Mouse (Mus musculus): ENCODE data around the gene Gm10912. TPM values are rescaled to one million over a fixed set of nuclear protein-coding genes. Genes with fewer than 3 reads are reported as not detected.
"Not testable (repeated sequence)": the region's sequence is repeated elsewhere in the genome, so short reads cannot be mapped to it uniquely, and the experiment has no call there.

The Gm10912 gene
- polyA plus RNA-seq, 1 experiment from 2014 or later: not detected

GRCm38 (mm10) chr2:104096796-104097195, 31.2 kb downstream of the Gm10912 start:
- not testable (repeated sequence) for H3K4me3 ChIP-seq (ENCODE audit: low read depth, low read length); H3K9me3 ChIP-seq (replicated peaks; ENCODE audit: control insufficient read depth, low read length); DNase-seq (ENCODE audit: low spot score); H3K27me3 ChIP-seq (ENCODE audit: control insufficient read depth, insufficient read depth, low read length); H3K4me2 ChIP-seq (ENCODE audit: low read depth, low read length); H3K9ac ChIP-seq (replicated peaks; ENCODE audit: low read length); ATAC-seq (replicated peaks; ENCODE audit: insufficient number of reproducible peaks, low FRiP score, low TSS enrichment, low read depth); H3K36me3 ChIP-seq (replicated peaks; ENCODE audit: control insufficient read depth, insufficient read depth, low read depth, low read length); H3K4me1 ChIP-seq (ENCODE audit: control insufficient read depth, insufficient read depth, low read length); H3K27ac ChIP-seq (replicated peaks; ENCODE audit: low read depth, low read length)
- 76% methylated on average over 1 of the region's 1 CpGs for WGBS

- DNase-seq (ENCODE audit: low spot score); H3K27me3 ChIP-seq (ENCODE audit: control insufficient read depth, insufficient read depth, low read length); H3K36me3 ChIP-seq (replicated peaks; ENCODE audit: control insufficient read depth, insufficient read depth, low read depth, low read length); H3K9ac ChIP-seq (replicated peaks; ENCODE audit: low read length); H3K4me1 ChIP-seq (ENCODE audit: control insufficient read depth, insufficient read depth, low read length); H3K4me2 ChIP-seq (ENCODE audit: low read depth, low read length); H3K27ac ChIP-seq (replicated peaks; ENCODE audit: low read depth, low read length); H3K4me3 ChIP-seq (ENCODE audit: low read depth, low read length); ATAC-seq (replicated peaks; ENCODE audit: insufficient number of reproducible peaks, low FRiP score, low TSS enrichment, low read depth); H3K9me3 ChIP-seq (replicated peaks; ENCODE audit: control insufficient read depth, low read length): not testable (repeated sequence)
- 94% methylated on average over 4 of the region's 4 CpGs for WGBS
These were observed 31.8 kb downstream of the Gm10912 start for GRCm38 (mm10) chr2:104097396-104097795.

GRCm38 (mm10) chr2:104098529-104099230, 33.1 kb downstream of the Gm10912 start:
- Histone ChIP-seq H3K27ac (replicated peaks; ENCODE audit: low read depth, low read length) (no peak overlapping the region), H3K4me3 (ENCODE audit: low read depth, low read length) (no peak overlapping the region), H3K4me2 (ENCODE audit: low read depth, low read length) (no peak overlapping the region), H3K4me1 (ENCODE audit: control insufficient read depth, insufficient read depth, low read length) (no peaks in the 10 kb centered on the region), H3K27me3 (ENCODE audit: control insufficient read depth, insufficient read depth, low read length) (no peaks in the 10 kb centered on the region), H3K9me3 (replicated peaks; ENCODE audit: control insufficient read depth, low read length) (no peaks in the 10 kb centered on the region), H3K9ac (replicated peaks; ENCODE audit: low read length) (no peak overlapping the region), H3K36me3 (replicated peaks; ENCODE audit: control insufficient read depth, insufficient read depth, low read depth, low read length) (no peaks in the 10 kb centered on the region)
- DNase-seq (ENCODE audit: low spot score): no peak
- 44% methylated on average over 3 of the region's 3 CpGs for WGBS
- no peak for ATAC-seq (replicated peaks; ENCODE audit: insufficient number of reproducible peaks, low FRiP score, low TSS enrichment, low read depth)

GRCm38 (mm10) chr2:104099231-104099585, 33.6 kb downstream of the Gm10912 start:
- Histone ChIP-seq H3K36me3 (replicated peaks; ENCODE audit: control insufficient read depth, insufficient read depth, low read depth, low read length) (no peaks in the 10 kb centered on the region), H3K4me2 (ENCODE audit: low read depth, low read length) (no peak overlapping the region), H3K9me3 (replicated peaks; ENCODE audit: control insufficient read depth, low read length) (no peaks in the 10 kb centered on the region), H3K4me1 (ENCODE audit: control insufficient read depth, insufficient read depth, low read length) (no peaks in the 10 kb centered on the region), H3K9ac (replicated peaks; ENCODE audit: low read length) (no peak overlapping the region), H3K4me3 (ENCODE audit: low read depth, low read length) (no peak overlapping the region), H3K27ac (replicated peaks; ENCODE audit: low read depth, low read length) (no peak overlapping the region), H3K27me3 (ENCODE audit: control insufficient read depth, insufficient read depth, low read length) (no peaks in the 10 kb centered on the region)
- ATAC-seq (replicated peaks; ENCODE audit: insufficient number of reproducible peaks, low FRiP score, low TSS enrichment, low read depth): no peak
- 98% methylated on average over 2 of the region's 2 CpGs for WGBS
- DNase-seq (ENCODE audit: low spot score): no peak

- 62% methylated on average over 1 of the region's 1 CpGs for WGBS
- H3K27me3 ChIP-seq (ENCODE audit: control insufficient read depth, insufficient read depth, low read length): no peaks in the 10 kb centered on the region
- no peak overlapping the region for H3K9ac ChIP-seq (replicated peaks; ENCODE audit: low read length)
- H3K4me2 ChIP-seq (ENCODE audit: low read depth, low read length): no peak overlapping the region
- H3K4me3 ChIP-seq (ENCODE audit: low read depth, low read length): no peak overlapping the region
- DNase-seq (ENCODE audit: low spot score) (no peak), ATAC-seq (replicated peaks; ENCODE audit: insufficient number of reproducible peaks, low FRiP score, low TSS enrichment, low read depth) (no peak)
- no peaks in the 10 kb centered on the region for H3K4me1 ChIP-seq (ENCODE audit: control insufficient read depth, insufficient read depth, low read length)
- H3K36me3 ChIP-seq (replicated peaks; ENCODE audit: control insufficient read depth, insufficient read depth, low read depth, low read length): no peaks in the 10 kb centered on the region
- no peak overlapping the region for H3K27ac ChIP-seq (replicated peaks; ENCODE audit: low read depth, low read length)
- no peaks in the 10 kb centered on the region for H3K9me3 ChIP-seq (replicated peaks; ENCODE audit: control insufficient read depth, low read length)
These were observed 34.3 kb downstream of the Gm10912 start for GRCm38 (mm10) chr2:104099946-104100345.

- Histone ChIP-seq H3K27me3 (ENCODE audit: control insufficient read depth, insufficient read depth, low read length) (no peaks in the 10 kb centered on the region), H3K4me1 (ENCODE audit: control insufficient read depth, insufficient read depth, low read length) (no peaks in the 10 kb centered on the region), H3K4me3 (ENCODE audit: low read depth, low read length) (no peak overlapping the region), H3K9me3 (replicated peaks; ENCODE audit: control insufficient read depth, low read length) (no peaks in the 10 kb centered on the region), H3K27ac (replicated peaks; ENCODE audit: low read depth, low read length) (no peak overlapping the region), H3K36me3 (replicated peaks; ENCODE audit: control insufficient read depth, insufficient read depth, low read depth, low read length) (no peaks in the 10 kb centered on the region), H3K9ac (replicated peaks; ENCODE audit: low read length) (no peak overlapping the region), H3K4me2 (ENCODE audit: low read depth, low read length) (no peak overlapping the region)
- 94% methylated on average over 6 of the region's 6 CpGs for WGBS
- ATAC-seq (replicated peaks; ENCODE audit: insufficient number of reproducible peaks, low FRiP score, low TSS enrichment, low read depth) (no peak), DNase-seq (ENCODE audit: low spot score) (no peak)
These were observed 39.2 kb downstream of the Gm10912 start for GRCm38 (mm10) chr2:104104800-104105199.

GRCm38 (mm10) chr2:104109021-104109420, 43.4 kb downstream of the Gm10912 start:
- 93% methylated on average over 2 of the region's 2 CpGs for WGBS
- not testable (repeated sequence) for H3K4me1 ChIP-seq (ENCODE audit: control insufficient read depth, insufficient read depth, low read length); H3K4me2 ChIP-seq (ENCODE audit: low read depth, low read length); H3K4me3 ChIP-seq (ENCODE audit: low read depth, low read length); H3K36me3 ChIP-seq (replicated peaks; ENCODE audit: control insufficient read depth, insufficient read depth, low read depth, low read length); H3K27me3 ChIP-seq (ENCODE audit: control insufficient read depth, insufficient read depth, low read length); H3K9ac ChIP-seq (replicated peaks; ENCODE audit: low read length); H3K27ac ChIP-seq (replicated peaks; ENCODE audit: low read depth, low read length); DNase-seq (ENCODE audit: low spot score); H3K9me3 ChIP-seq (replicated peaks; ENCODE audit: control insufficient read depth, low read length); ATAC-seq (replicated peaks; ENCODE audit: insufficient number of reproducible peaks, low FRiP score, low TSS enrichment, low read depth)

GRCm38 (mm10) chr2:104109528-104109927, 43.9 kb downstream of the Gm10912 start:
- 65% methylated on average over 2 of the region's 2 CpGs for WGBS
- ATAC-seq (replicated peaks; ENCODE audit: insufficient number of reproducible peaks, low FRiP score, low TSS enrichment, low read depth) (no peak), DNase-seq (ENCODE audit: low spot score) (no peak)

More at GRCm38 (mm10) chr2:104109528-104109927, 43.9 kb downstream of the Gm10912 start:
- no peak overlapping the region for H3K4me2 ChIP-seq (ENCODE audit: low read depth, low read length)
- H3K4me1 ChIP-seq (ENCODE audit: control insufficient read depth, insufficient read depth, low read length): no peaks in the 10 kb centered on the region
- no peak overlapping the region for H3K27ac ChIP-seq (replicated peaks; ENCODE audit: low read depth, low read length)
- H3K36me3 ChIP-seq (replicated peaks; ENCODE audit: control insufficient read depth, insufficient read depth, low read depth, low read length): no peaks in the 10 kb centered on the region
- H3K9ac ChIP-seq (replicated peaks; ENCODE audit: low read length): no peak overlapping the region
- H3K4me3 ChIP-seq (ENCODE audit: low read depth, low read length): no peak overlapping the region
- H3K9me3 ChIP-seq (replicated peaks; ENCODE audit: control insufficient read depth, low read length): no peaks in the 10 kb centered on the region
- H3K27me3 ChIP-seq (ENCODE audit: control insufficient read depth, insufficient read depth, low read length): no peaks in the 10 kb centered on the region

All from embryonic facial prominence, embryonic 11.5 days (tissue).